Mouse (Mus musculus) limb, embryonic 15.5 days (tissue): Measurements from ENCODE around the gene Ssh1. TPM values are rescaled to one million over a fixed set of nuclear protein-coding genes. Genes with fewer than 3 reads are reported as not detected.

Experiments used
- ATAC-seq: fragments of 200-750 bp; cut with Nextera tagmentation; 2 replicates; pipeline ENCODE4 v1.8.0; 2017; ENCODE audit warnings: low read depth, moderate TSS enrichment; ENCODE audit not compliant: insufficient number of reproducible peaks, low FRiP score, low TSS enrichment
- H3K27ac ChIP-seq: fragments of 300-500 bp; sonication (generic); 2 replicates; pipeline ENCODE4 v1.5.1; 2015; ENCODE audit warnings: moderate library complexity, mild to moderate bottlenecking, inconsistent platforms
- H3K27me3 ChIP-seq: fragments of 300-500 bp; sonication (generic); 2 replicates; pipeline ENCODE4 v1.6.1; 2015; ENCODE audit warnings: inconsistent platforms
- H3K36me3 ChIP-seq: fragments of 300-500 bp; sonication (generic); 2 replicates; pipeline ENCODE4 v1.6.1; 2015; ENCODE audit warnings: inconsistent platforms
- H3K4me1 ChIP-seq: fragments of 300-500 bp; sonication (generic); 2 replicates; pipeline ENCODE4 v1.6.1; 2015; ENCODE audit warnings: inconsistent platforms
- H3K4me2 ChIP-seq: fragments of 300-500 bp; sonication (generic); 2 replicates; pipeline ENCODE4 v1.6.1; 2015; ENCODE audit warnings: mild to moderate bottlenecking, inconsistent platforms
- H3K4me3 ChIP-seq: fragments of 300-500 bp; sonication (generic); 2 replicates; pipeline ENCODE4 v1.5.1; 2015; ENCODE audit warnings: mild to moderate bottlenecking, inconsistent platforms
- H3K9ac ChIP-seq: fragments of 300-500 bp; sonication (generic); 2 replicates; pipeline ENCODE4 v1.6.1; 2015; ENCODE audit warnings: inconsistent platforms
- H3K9me3 ChIP-seq: fragments of 300-500 bp; sonication (generic); 2 replicates; pipeline ENCODE4 v1.6.1; 2016; ENCODE audit warnings: inconsistent platforms
- WGBS: fragments of 180-500 bp; shearing (Covaris S2); methylation state at CpG from one replicate; pipeline ENCODE4 v1.1.7; 2015; 5-methylcytosine and 5-hydroxymethylcytosine counted together
- polyA plus RNA-seq: library from polyadenylated mRNA; unstranded; fragments of >200 nt; fragmentation: Nextera tagmentation; extraction: Ambion mirVana; gene quantifications from 2 replicates; pipeline ENCODE4 v1.2.1, GENCODE M21; 2015

Gene Ssh1
- polyA plus RNA-seq, 1 experiment from 2014 or later: 13.2 TPM

DNA sequence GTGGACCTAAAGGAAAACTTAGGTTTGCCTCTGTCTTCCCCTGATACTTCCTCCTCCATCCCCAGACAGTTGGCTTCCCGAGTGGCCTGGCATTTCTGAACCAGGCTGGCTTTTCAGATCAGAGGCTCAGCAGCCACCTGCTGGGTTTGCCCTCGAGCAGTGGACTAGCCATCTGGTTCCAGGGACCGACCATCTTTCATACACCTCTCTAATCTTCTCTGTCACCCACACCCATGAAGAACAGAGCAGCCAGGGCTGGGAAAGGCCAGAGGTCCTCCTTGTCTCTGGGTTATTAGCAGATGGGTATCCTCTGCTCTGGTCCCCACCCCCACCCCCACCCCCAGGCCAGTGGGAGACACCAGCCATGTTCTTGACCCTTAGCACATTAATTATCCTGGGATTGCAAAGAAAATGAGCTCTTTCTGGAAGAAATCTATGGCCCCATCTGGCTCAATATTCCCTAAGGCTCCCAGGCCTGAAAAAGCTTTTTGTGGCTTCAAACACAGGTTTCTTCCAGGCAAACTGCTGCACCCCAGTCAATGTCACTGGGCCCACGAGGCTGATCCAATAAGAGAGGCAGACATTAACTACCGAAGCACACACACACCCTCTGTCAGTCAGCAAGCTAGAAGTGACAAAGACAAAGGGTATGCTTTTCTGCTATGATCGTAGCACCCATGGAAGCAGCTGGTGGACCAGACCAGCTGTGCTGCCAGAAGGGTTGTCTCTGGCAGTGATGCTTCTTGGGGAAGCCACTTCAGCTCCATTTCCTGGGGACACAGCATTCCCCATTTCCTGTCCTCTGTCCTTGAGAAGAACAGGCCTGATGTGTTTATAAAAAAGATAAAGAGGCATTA, 72.2 kb downstream of the Ssh1 start:
- no peak for ATAC-seq
- Histone ChIP-seq H3K9me3 (no peaks in the 10 kb centered on the region), H3K36me3 (no peaks in the 10 kb centered on the region), H3K27me3 (no peaks in the 10 kb centered on the region), H3K9ac (no peak overlapping the region), H3K4me2 (no peak overlapping the region), H3K4me1 (peaks cover 14% of the 10 kb centered on the region), H3K4me3 (no peak overlapping the region), H3K27ac (no peak overlapping the region)
- WGBS: 16% methylated on average over 6 of the region's 6 CpGs

GRCm38 (mm10) chr5:113919060-113919459, 74.6 kb downstream of the Ssh1 start:
- Histone ChIP-seq H3K9ac (no peak overlapping the region), H3K27ac (no peak overlapping the region), H3K27me3 (no peaks in the 10 kb centered on the region), H3K4me2 (no peak overlapping the region), H3K9me3 (no peaks in the 10 kb centered on the region), H3K36me3 (no peaks in the 10 kb centered on the region), H3K4me3 (no peak overlapping the region), H3K4me1 (peaks cover 10% of the 10 kb centered on the region)
- WGBS: 31% methylated on average over 7 of the region's 7 CpGs
- no peak for ATAC-seq

GRCm38 (mm10) chr5:113918654-113919053, 75.0 kb downstream of the Ssh1 start:
- no peak overlapping the region for H3K9ac ChIP-seq
- no peak overlapping the region for H3K4me3 ChIP-seq
- H3K27ac ChIP-seq: peak overlapping the region; percentile 43; the same call in 1 of the 2 replicates
- H3K27me3 ChIP-seq: no peaks in the 10 kb centered on the region
- no peaks in the 10 kb centered on the region for H3K36me3 ChIP-seq
- H3K4me1 ChIP-seq: peaks cover 10% of the 10 kb centered on the region
- no peak for ATAC-seq
- no peaks in the 10 kb centered on the region for H3K9me3 ChIP-seq
- no peak overlapping the region for H3K4me2 ChIP-seq
- 10% methylated on average over 9 of the region's 9 CpGs for WGBS

- 63% methylated on average over 6 of the region's 6 CpGs for WGBS
- no peak overlapping the region for H3K27ac ChIP-seq
- H3K4me3 ChIP-seq: no peak overlapping the region
- H3K27me3 ChIP-seq: no peaks in the 10 kb centered on the region
- no peaks in the 10 kb centered on the region for H3K36me3 ChIP-seq
- H3K9me3 ChIP-seq: no peaks in the 10 kb centered on the region
- peaks cover 20% of the 10 kb centered on the region for H3K4me1 ChIP-seq
- no peak overlapping the region for H3K4me2 ChIP-seq
- no peak overlapping the region for H3K9ac ChIP-seq
- ATAC-seq: no peak
These were observed 83.0 kb downstream of the Ssh1 start for GRCm38 (mm10) chr5:113910705-113911104.

GRCm38 (mm10) chr5:113910065-113910701, 83.5 kb downstream of the Ssh1 start:
- Histone ChIP-seq H3K4me2 (no peak overlapping the region), H3K9me3 (no peaks in the 10 kb centered on the region), H3K27ac (no peak overlapping the region), H3K4me3 (no peak overlapping the region), H3K9ac (no peak overlapping the region), H3K4me1 (peaks cover 20% of the 10 kb centered on the region), H3K36me3 (no peaks in the 10 kb centered on the region), H3K27me3 (no peaks in the 10 kb centered on the region)
- WGBS: 34% methylated on average over 10 of the region's 10 CpGs
- ATAC-seq: no peak

DNA sequence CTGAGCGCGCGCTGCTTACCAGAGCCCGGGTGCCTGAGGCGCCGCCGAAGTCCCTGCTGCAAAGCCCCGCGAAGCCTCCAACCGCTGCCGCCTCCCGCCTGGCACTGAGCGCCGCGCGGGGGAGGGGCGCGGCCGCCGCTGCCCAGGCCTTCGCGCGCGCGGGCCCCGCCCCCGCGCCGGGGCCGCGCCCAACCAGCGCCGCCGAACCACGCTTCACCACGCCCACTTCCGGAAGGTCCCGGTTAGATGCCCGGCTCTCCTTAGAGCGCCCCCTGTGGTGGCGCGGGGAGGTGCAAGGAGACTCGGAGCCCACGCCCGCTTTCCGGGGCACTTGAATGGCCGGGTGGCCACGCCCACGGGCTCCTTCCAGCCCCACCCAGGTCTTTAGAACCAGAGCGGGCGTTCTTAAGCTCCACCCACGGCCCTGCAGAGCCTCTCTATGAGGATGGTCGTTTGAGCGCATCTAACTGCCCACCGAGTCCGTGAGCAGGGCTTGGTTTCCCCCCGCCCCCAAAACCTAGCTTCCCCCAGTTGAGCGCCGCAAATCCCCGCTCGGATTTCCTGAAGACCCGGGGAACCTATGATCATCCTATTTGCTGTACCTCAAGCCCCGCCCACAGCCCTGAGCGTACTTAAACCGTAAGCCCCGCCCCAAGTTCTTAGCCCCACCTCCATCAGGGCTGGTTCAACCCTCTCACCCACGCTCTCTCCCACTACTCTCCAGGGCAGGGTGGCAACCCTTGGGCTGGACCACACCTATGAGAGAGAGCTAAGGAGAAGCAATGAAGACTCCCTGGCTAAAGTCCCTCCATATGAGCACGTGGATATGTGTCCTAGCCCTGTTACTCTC, 84.9 kb downstream of the Ssh1 start, which contains the start of gene Coro1c:
TSS of gene Coro1c (minus strand) at position 167 of the 850 bp plus-strand sequence.
- Histone ChIP-seq H3K4me3 (peak within 1 kb of the TSS; percentile 98), H3K27me3 (no peaks in the 10 kb centered on the region), H3K9ac (peak within 1 kb of the TSS; percentile 83), H3K4me2 (peak within 1 kb of the TSS; percentile 71), H3K9me3 (no peaks in the 10 kb centered on the region), H3K4me1 (peaks cover 20% of the 10 kb centered on the region), H3K36me3 (no peaks in the 10 kb centered on the region), H3K27ac (peak within 1 kb of the TSS; percentile 93)
- peak; percentile 89 for ATAC-seq
- under 1% methylated on average over 66 of the region's 68 CpGs for WGBS

- Histone ChIP-seq H3K4me1 (peaks cover 26% of the 10 kb centered on the region), H3K36me3 (no peaks in the 10 kb centered on the region), H3K4me2 (peak overlapping the region; percentile 71), H3K9me3 (no peaks in the 10 kb centered on the region), H3K9ac (peak overlapping the region; percentile 83), H3K4me3 (peak overlapping the region; percentile 98), H3K27me3 (no peaks in the 10 kb centered on the region), H3K27ac (peak overlapping the region; percentile 93)
- under 1% methylated on average over 65 of the region's 69 CpGs for WGBS
- peak; percentile 33 for ATAC-seq
These were observed 85.7 kb downstream of the Ssh1 start for GRCm38 (mm10) chr5:113907786-113908567.

GRCm38 (mm10) chr5:113906958-113907735, 86.5 kb downstream of the Ssh1 start:
- H3K27me3 ChIP-seq: no peaks in the 10 kb centered on the region
- peak overlapping the region; percentile 83; the same call in 1 of the 2 replicates for H3K9ac ChIP-seq
- H3K27ac ChIP-seq: peak overlapping the region; percentile 93
- H3K9me3 ChIP-seq: no peaks in the 10 kb centered on the region
- H3K4me1 ChIP-seq: peaks cover 26% of the 10 kb centered on the region
- H3K4me2 ChIP-seq: peak overlapping the region; percentile 71
- H3K36me3 ChIP-seq: no peaks in the 10 kb centered on the region
- ATAC-seq: no peak
- H3K4me3 ChIP-seq: peak overlapping the region; percentile 98
- 18% methylated on average over 17 of the region's 17 CpGs for WGBS

DNA sequence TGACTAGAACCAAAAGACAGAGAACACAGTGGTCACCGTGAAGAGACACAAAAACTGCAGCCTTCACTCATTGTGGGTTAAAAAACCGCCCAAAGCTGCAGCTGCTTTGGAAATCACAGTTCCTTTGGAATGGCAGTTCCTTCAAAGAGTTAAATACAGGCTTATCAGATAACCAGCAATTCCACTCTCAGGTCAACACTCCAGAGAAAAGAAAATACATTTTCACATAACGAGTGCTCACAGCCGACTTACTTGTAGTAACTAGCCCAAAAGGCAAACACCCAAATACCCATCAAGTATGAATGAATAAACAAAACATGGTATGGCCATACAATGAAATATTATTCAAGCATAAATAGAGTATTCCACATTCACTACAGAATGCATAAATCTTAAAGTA, 88.7 kb downstream of the Ssh1 start:
- Histone ChIP-seq H3K4me1 (peaks cover 36% of the 10 kb centered on the region), H3K27ac (no peak overlapping the region), H3K9me3 (no peaks in the 10 kb centered on the region), H3K36me3 (no peaks in the 10 kb centered on the region), H3K4me2 (no peak overlapping the region), H3K9ac (no peak overlapping the region), H3K4me3 (no peak overlapping the region), H3K27me3 (no peaks in the 10 kb centered on the region)
- no peak for ATAC-seq
- WGBS: 39% methylated on average over 4 of the region's 4 CpGs

DNA sequence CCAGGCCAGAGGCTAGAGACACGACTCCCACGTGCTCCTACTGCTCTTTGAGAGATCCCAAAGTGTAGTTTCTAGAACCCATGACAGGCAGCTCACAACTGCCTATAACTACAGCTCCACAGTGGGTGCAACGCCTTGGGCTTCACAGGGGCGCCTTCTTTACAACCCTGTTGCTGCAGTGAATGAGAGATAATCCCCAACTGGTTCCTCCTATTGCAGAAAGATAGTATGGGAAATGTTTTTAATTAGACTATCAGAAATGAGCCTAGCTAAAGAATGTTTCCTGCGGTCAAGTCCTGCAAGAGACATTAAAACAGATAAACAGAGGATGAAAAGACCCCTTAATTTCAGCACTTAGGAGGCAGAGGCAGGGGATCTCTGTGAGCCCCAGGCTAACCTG, 90.7 kb downstream of the Ssh1 start:
- H3K9me3 ChIP-seq: no peaks in the 10 kb centered on the region
- no peak overlapping the region for H3K27ac ChIP-seq
- no peak overlapping the region for H3K4me2 ChIP-seq
- no peak overlapping the region for H3K4me3 ChIP-seq
- H3K4me1 ChIP-seq: peaks cover 31% of the 10 kb centered on the region
- H3K36me3 ChIP-seq: no peaks in the 10 kb centered on the region
- no peak for ATAC-seq
- no peak overlapping the region for H3K9ac ChIP-seq
- H3K27me3 ChIP-seq: no peaks in the 10 kb centered on the region
- WGBS: 69% methylated on average over 5 of the region's 5 CpGs
